Mouse (Mus musculus): ENCODE data around the gene Immp2l. TPM values are rescaled to one million over a fixed set of nuclear protein-coding genes. Genes with fewer than 3 reads are reported as not detected.
"Not testable (repeated sequence)": the region's sequence is repeated elsewhere in the genome, so short reads cannot be mapped to it uniquely, and the experiment has no call there.

Gene Immp2l
- 10.7 and 14.2 TPM in 2 replicates for polyA plus RNA-seq (2016; fragmentation: Nextera tagmentation; extraction: Ambion mirVana)

- Histone ChIP-seq H3K27me3 (replicated peaks; ENCODE audit: low read depth, poor library complexity, severe bottlenecking) (no peaks in the 10 kb centered on the region), H3K4me3 (peak within 1 kb of the TSS; percentile 79), H3K9me3 (no peaks in the 10 kb centered on the region), H3K4me1 (peaks cover 7% of the 10 kb centered on the region; the same call in 1 of the 2 replicates), H3K36me3 (replicated peaks) (no peaks in the 10 kb centered on the region), H3K27ac (replicated peaks) (peak within 1 kb of the TSS; percentile 89)
- 4% methylated on average over 68 of the region's 68 CpGs for WGBS
- peak; percentile 96 for DNase-seq (ENCODE audit: low spot score)
Observed at GRCm38 (mm10) chr12:41023511-41024421, at the start of gene Immp2l. Immp2l (plus strand) TSS chr12:41024090.

- WGBS: 86% methylated on average over 2 of the region's 2 CpGs
- no peaks in the 10 kb centered on the region for H3K9me3 ChIP-seq
- H3K27me3 ChIP-seq (replicated peaks; ENCODE audit: low read depth, poor library complexity, severe bottlenecking): no peaks in the 10 kb centered on the region
- no peak for DNase-seq (ENCODE audit: low spot score)
- H3K4me3 ChIP-seq: no peak overlapping the region
- no peaks in the 10 kb centered on the region for H3K4me1 ChIP-seq
- H3K27ac ChIP-seq (replicated peaks): no peak overlapping the region
- H3K36me3 ChIP-seq (replicated peaks): no peaks in the 10 kb centered on the region
Observed at GRCm38 (mm10) chr12:40978719-40979500, 45.0 kb upstream of the Immp2l start.

- no peaks in the 10 kb centered on the region for H3K9me3 ChIP-seq
- no peaks in the 10 kb centered on the region for H3K36me3 ChIP-seq (replicated peaks)
- H3K27ac ChIP-seq (replicated peaks): no peak overlapping the region
- no peak for DNase-seq (ENCODE audit: low spot score)
- H3K4me3 ChIP-seq: no peak overlapping the region
- 83% methylated on average over 4 of the region's 4 CpGs for WGBS
- H3K27me3 ChIP-seq (replicated peaks; ENCODE audit: low read depth, poor library complexity, severe bottlenecking): no peaks in the 10 kb centered on the region
- H3K4me1 ChIP-seq: peaks cover 2% of the 10 kb centered on the region; the same call in 1 of the 2 replicates
Observed at GRCm38 (mm10) chr12:40979716-40980115, 44.2 kb upstream of the Immp2l start.

GRCm38 (mm10) chr12:40980160-40980559 is 43.7 kb upstream of the Immp2l start:
- WGBS: 88% methylated on average over 3 of the region's 3 CpGs
- peaks cover 6% of the 10 kb centered on the region; the same call in 1 of the 2 replicates for H3K4me1 ChIP-seq
- no peaks in the 10 kb centered on the region for H3K9me3 ChIP-seq
- no peak overlapping the region for H3K4me3 ChIP-seq
- no peaks in the 10 kb centered on the region for H3K36me3 ChIP-seq (replicated peaks)
- DNase-seq (ENCODE audit: low spot score): no peak
- H3K27me3 ChIP-seq (replicated peaks; ENCODE audit: low read depth, poor library complexity, severe bottlenecking): no peaks in the 10 kb centered on the region
- no peak overlapping the region for H3K27ac ChIP-seq (replicated peaks)

GRCm38 (mm10) chr12:40983021-40983420 is 40.9 kb upstream of the Immp2l start:
- DNase-seq (ENCODE audit: low spot score): no peak
- Histone ChIP-seq H3K9me3 (no peaks in the 10 kb centered on the region), H3K27me3 (replicated peaks; ENCODE audit: low read depth, poor library complexity, severe bottlenecking) (no peaks in the 10 kb centered on the region), H3K4me3 (no peak overlapping the region), H3K27ac (replicated peaks) (no peak overlapping the region), H3K4me1 (peaks cover 6% of the 10 kb centered on the region; the same call in 1 of the 2 replicates), H3K36me3 (replicated peaks) (no peaks in the 10 kb centered on the region)
- 78% methylated on average over 1 of the region's 1 CpGs for WGBS

GRCm38 (mm10) chr12:40984735-40985134 is 39.2 kb upstream of the Immp2l start:
- DNase-seq (ENCODE audit: low spot score): no peak

GRCm38 (mm10) chr12:40985791-40986190 is 38.1 kb upstream of the Immp2l start:
- WGBS: 59% methylated on average over 4 of the region's 4 CpGs
- Histone ChIP-seq H3K4me1 (peaks cover 6% of the 10 kb centered on the region; the same call in 1 of the 2 replicates), H3K27me3 (replicated peaks; ENCODE audit: low read depth, poor library complexity, severe bottlenecking) (no peaks in the 10 kb centered on the region), H3K4me3 (no peak overlapping the region), H3K27ac (replicated peaks) (no peak overlapping the region), H3K36me3 (replicated peaks) (no peaks in the 10 kb centered on the region), H3K9me3 (no peaks in the 10 kb centered on the region)
- no peak for DNase-seq (ENCODE audit: low spot score)

More at GRCm38 (mm10) chr12:40984735-40985134, 39.2 kb upstream of the Immp2l start:
- Histone ChIP-seq H3K4me1 (peaks cover 6% of the 10 kb centered on the region; the same call in 1 of the 2 replicates), H3K9me3 (no peaks in the 10 kb centered on the region), H3K27me3 (replicated peaks; ENCODE audit: low read depth, poor library complexity, severe bottlenecking) (no peaks in the 10 kb centered on the region), H3K4me3 (no peak overlapping the region), H3K27ac (replicated peaks) (no peak overlapping the region), H3K36me3 (replicated peaks) (no peaks in the 10 kb centered on the region)
- 20% methylated on average over 4 of the region's 4 CpGs for WGBS

- H3K4me1 ChIP-seq: peaks cover 6% of the 10 kb centered on the region; the same call in 1 of the 2 replicates
- WGBS: 78% methylated on average over 9 of the region's 9 CpGs
- no peak for DNase-seq (ENCODE audit: low spot score)
Observed at GRCm38 (mm10) chr12:40988311-40989065, 35.4 kb upstream of the Immp2l start.

GRCm38 (mm10) chr12:40991647-40992046 is 32.2 kb upstream of the Immp2l start:
- Histone ChIP-seq H3K9me3 (no peaks in the 10 kb centered on the region), H3K27me3 (replicated peaks; ENCODE audit: low read depth, poor library complexity, severe bottlenecking) (no peaks in the 10 kb centered on the region), H3K4me3 (no peak overlapping the region), H3K27ac (replicated peaks) (no peak overlapping the region), H3K4me1 (no peaks in the 10 kb centered on the region), H3K36me3 (replicated peaks) (no peaks in the 10 kb centered on the region)
- 71% methylated on average over 4 of the region's 4 CpGs for WGBS
- DNase-seq (ENCODE audit: low spot score): no peak

More at GRCm38 (mm10) chr12:40988311-40989065, 35.4 kb upstream of the Immp2l start:
- Histone ChIP-seq H3K27me3 (replicated peaks; ENCODE audit: low read depth, poor library complexity, severe bottlenecking) (no peaks in the 10 kb centered on the region), H3K36me3 (replicated peaks) (no peaks in the 10 kb centered on the region), H3K27ac (replicated peaks) (no peak overlapping the region), H3K4me3 (no peak overlapping the region), H3K9me3 (no peaks in the 10 kb centered on the region)

- H3K36me3 ChIP-seq (replicated peaks); H3K4me3 ChIP-seq; DNase-seq (ENCODE audit: low spot score); H3K4me1 ChIP-seq; H3K27ac ChIP-seq (replicated peaks); H3K9me3 ChIP-seq; H3K27me3 ChIP-seq (replicated peaks; ENCODE audit: low read depth, poor library complexity, severe bottlenecking): not testable (repeated sequence)
- WGBS: 73% methylated on average over 1 of the region's 1 CpGs
Observed at GRCm38 (mm10) chr12:40992237-40992636, 31.7 kb upstream of the Immp2l start.

GRCm38 (mm10) chr12:40994846-40995245 is 29.0 kb upstream of the Immp2l start:
- Histone ChIP-seq H3K27ac (replicated peaks) (no peak overlapping the region), H3K36me3 (replicated peaks) (no peaks in the 10 kb centered on the region), H3K4me3 (no peak overlapping the region), H3K9me3 (no peaks in the 10 kb centered on the region), H3K4me1 (no peaks in the 10 kb centered on the region), H3K27me3 (replicated peaks; ENCODE audit: low read depth, poor library complexity, severe bottlenecking) (no peaks in the 10 kb centered on the region)
- WGBS: 87% methylated on average over 2 of the region's 2 CpGs
- DNase-seq (ENCODE audit: low spot score): no peak

All from embryonic facial prominence, embryonic 10.5 days (tissue).